Comparison of ENCODE assay signal across 19 mouse cellular contexts in genomic region chr5:121166884-121167283, GRCm38 (mm10).
"Had no signal": no experiment of that assay in that cellular context is flagged by ENCODE, and none has a peak within 500 bp of the region (broad histone marks: within the 10 kb centered on the region; RNA-seq: fewer than 3 reads in every experiment).

No protein-coding gene starts in this region.

- H3K27ac ChIP-seq: liver, embryonic 15.5 days; lung, embryonic 15.5 days; macrophage; midbrain, embryonic 13.5 days; neural tube, embryonic 12.5 days; stomach, embryonic 15.5 days; stomach, postnatal 0 days had no signal

- H3K9ac ChIP-seq: liver, embryonic 15.5 days; liver, postnatal 0 days; lung, embryonic 15.5 days; midbrain, embryonic 13.5 days; neural tube, embryonic 12.5 days; stomach, embryonic 15.5 days had no signal

- H3K4me3 ChIP-seq: liver, embryonic 15.5 days; lung, embryonic 15.5 days; megakaryocyte, embryonic 14.5 days; midbrain, embryonic 13.5 days; neural tube, embryonic 12.5 days; stomach, embryonic 15.5 days had no signal

- ATAC-seq: liver, postnatal 0 days; lung, postnatal 0 days; midbrain, embryonic 13.5 days; midbrain, embryonic 16.5 days had no signal

- H3K4me1 ChIP-seq: liver, embryonic 15.5 days; lung, embryonic 15.5 days; midbrain, embryonic 13.5 days; neural tube, embryonic 12.5 days; stomach, embryonic 15.5 days had no signal

- H3K27me3 ChIP-seq: liver, embryonic 15.5 days; lung, embryonic 15.5 days; megakaryocyte, embryonic 14.5 days; midbrain, embryonic 13.5 days; neural tube, embryonic 12.5 days; stomach, embryonic 15.5 days had no signal

- DNase-seq: liver, postnatal 0 days; lung, adult 2 months; lung, postnatal 14 days; lung, postnatal 36 days; right cerebral cortex, postnatal 14 days; thymus, adult 2 months; thymus, postnatal 25 days; thymus, postnatal 4 days had no signal

- H3K9me3 ChIP-seq: liver, embryonic 15.5 days; lung, embryonic 15.5 days; megakaryocyte, embryonic 14.5 days; midbrain, embryonic 13.5 days; neural tube, embryonic 12.5 days; stomach, embryonic 15.5 days had no signal

- H3K4me2 ChIP-seq: liver, embryonic 15.5 days; lung, embryonic 15.5 days; midbrain, embryonic 11.5 days; midbrain, embryonic 13.5 days; neural tube, embryonic 12.5 days; stomach, embryonic 15.5 days had no signal
